10 mouse cellular contexts compared by ENCODE assay signal in the genomic region with DNA sequence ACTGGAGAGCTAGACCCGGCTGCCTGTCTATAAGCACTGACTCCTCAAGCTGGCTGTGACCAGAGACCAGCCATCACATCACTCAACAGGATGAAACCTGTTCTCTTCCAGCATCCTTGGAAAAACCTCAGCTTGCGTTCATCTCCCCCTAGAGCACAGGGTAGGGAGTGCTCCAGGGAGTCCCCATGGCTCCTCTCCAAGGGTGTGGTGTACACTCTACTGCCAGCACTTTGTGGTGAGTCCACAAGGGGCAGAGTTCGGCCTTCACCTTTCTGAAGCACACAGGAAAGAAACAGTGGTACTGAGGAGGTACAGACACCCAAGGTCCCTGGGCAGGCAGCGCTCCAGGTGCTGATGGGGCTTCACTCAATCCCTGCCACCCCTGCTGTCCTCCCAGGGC. TPM values are rescaled to one million over a fixed set of nuclear protein-coding genes. Genes with fewer than 3 reads are reported as not detected.
DNase-seq lines count a peak whose midpoint lies in the region; TF ChIP-seq lines count a peak whose summit lies in the region.
"Had no signal": no experiment of that assay in that cellular context is flagged by ENCODE, and none has a peak within 500 bp of the region (broad histone marks: within the 10 kb centered on the region; RNA-seq: fewer than 3 reads in every experiment).

No protein-coding gene starts in this region.

- peak; percentile 69 for TF ChIP-seq CTCF in layer of hippocampus, adult 2 months (conservative IDR thresholded peaks at IDR 0.05)

- H3K27ac ChIP-seq in layer of hippocampus, adult 2 months, result peak overlapping the region; percentile 93

- peak; percentile 58 to 79 for DNase-seq in adrenal gland, adult (ENCODE audit: inconsistent age in 2 of 2, low spot score in 1 of 2)
- no peak for DNase-seq in adrenal gland, postnatal 25 days
- DNase-seq in layer of hippocampus, adult 2 months (ENCODE audit: low spot score in 2 of 2), result no peak
- no peak for DNase-seq in layer of hippocampus, postnatal 36 days
- peak; percentile 87 for DNase-seq in ES-CJ7 (ENCODE audit: low read depth, low spot score)
- DNase-seq in kidney, postnatal 36 days, result peak; percentile 53 to 67
- no peak for DNase-seq in layer of hippocampus, adult 11-12 months (ENCODE audit: low spot score)
- DNase-seq in gastrocnemius, postnatal 14 days, result no peak

- H3K4me3 ChIP-seq in layer of hippocampus, adult 2 months, result no peak overlapping the region
- H3K4me3 ChIP-seq: erythroblast, embryonic 14.5 days; megakaryocyte, embryonic 14.5 days had no signal

- intact Hi-C loops in gastrocnemius, postnatal 14 days (cut with DNase I; ENCODE audit: low total_unique reads), result no loop called here

RNA-seq across cellular contexts. Expression of gene Cttn, which starts 55.0 kb away (rescaled TPM):
- total RNA-seq in adrenal gland, postnatal 25 days (2021), result 218 and 274 TPM in 2 replicates
- 100 to 1,000 TPM; 179 to 181 TPM for total RNA-seq in layer of hippocampus, adult 2 months (2021)
- 100 to 1,000 TPM; 185 to 189 TPM for total RNA-seq in layer of hippocampus, postnatal 36 days (2021)
- total RNA-seq in gastrocnemius, postnatal 14 days (2021), result 10 to 100 TPM; 32.6 to 35.8 TPM

Comparison
In these comparisons a context has a peak if more than half of its experiments do, and no peak if none do; other contexts are left out.
1. DNase-seq: peak in adrenal gland, adult (2 of 2), ES-CJ7 (single experiment) and kidney, postnatal 36 days (2 of 2); none in adrenal gland, postnatal 25 days (single experiment), layer of hippocampus, adult 2 months (0 of 2), layer of hippocampus, postnatal 36 days (0 of 2), layer of hippocampus, adult 11-12 months (single experiment) and gastrocnemius, postnatal 14 days (single experiment).